Comparison of ENCODE assay signal across 22 mouse cellular contexts in the genomic region with DNA sequence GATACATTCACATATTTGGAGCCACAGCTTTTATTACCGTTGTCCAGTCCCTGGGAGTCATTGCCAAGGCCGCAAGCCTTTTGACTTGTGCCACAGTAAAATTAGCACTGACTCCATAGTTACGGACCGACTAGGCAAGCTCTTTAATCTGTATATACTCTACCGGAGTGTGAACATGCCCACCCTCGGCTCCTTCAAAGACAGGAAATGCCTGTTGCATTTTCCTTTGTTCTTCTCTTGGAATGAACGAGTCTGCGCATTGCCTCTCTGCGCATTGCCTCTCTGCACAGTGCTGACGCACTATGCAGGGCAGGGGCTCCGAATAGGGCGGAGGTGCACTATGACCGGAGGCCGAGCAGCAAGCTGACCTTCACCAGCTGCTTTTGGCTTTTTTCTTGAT.
A peak's percentile ranks its signal among the peaks of the same experiment; 100 is the strongest.
DNase-seq lines count a peak whose midpoint lies in the region; ATAC-seq and TF ChIP-seq lines count a peak whose summit lies in the region.
"Had no signal": no experiment of that assay in that cellular context is flagged by ENCODE, and none has a peak within 500 bp of the region (broad histone marks: within the 10 kb centered on the region; RNA-seq: fewer than 3 reads in every experiment).

No protein-coding gene starts in this region.

- no peak overlapping the region for H3K4me3 ChIP-seq in testis, adult 2 months (ENCODE audit: control insufficient read depth, low read depth, low read length)
- H3K4me3 ChIP-seq: embryonic facial prominence, embryonic 10.5 days; embryonic facial prominence, embryonic 13.5 days; erythroblast, embryonic 14.5 days; forebrain, embryonic 12.5 days; forebrain, embryonic 15.5 days; hindbrain, embryonic 12.5 days; hindbrain, embryonic 15.5 days had no signal

- no peak for TF ChIP-seq CTCF in testis, adult 2 months (IDR thresholded peaks at IDR 0.05; ENCODE audit: control insufficient read depth, insufficient read depth, insufficient replicate concordance, low read depth, low read length)

- H3K4me1 ChIP-seq in testis, adult 2 months (ENCODE audit: control insufficient read depth, insufficient read depth, low read length), result no peaks in the 10 kb centered on the region
- H3K4me1 ChIP-seq: embryonic facial prominence, embryonic 10.5 days; embryonic facial prominence, embryonic 13.5 days; forebrain, embryonic 12.5 days; forebrain, embryonic 15.5 days; hindbrain, embryonic 12.5 days; hindbrain, embryonic 15.5 days had no signal

- no peak for ATAC-seq in cerebellum, adult (ENCODE audit: insufficient number of reproducible peaks, low FRiP score, low TSS enrichment)
- ATAC-seq: forebrain, embryonic 15.5 days; intestine, postnatal 0 days had no signal

- H3K27ac ChIP-seq in testis, adult 2 months (ENCODE audit: control insufficient read depth, insufficient read depth, low read depth, low read length), result peak overlapping the region; percentile 53; the same call in 1 of the 2 replicates
- H3K27ac ChIP-seq: embryonic facial prominence, embryonic 10.5 days; embryonic facial prominence, embryonic 13.5 days; forebrain, embryonic 12.5 days; forebrain, embryonic 15.5 days; hindbrain, embryonic 12.5 days; hindbrain, embryonic 15.5 days had no signal

- TF ChIP-seq POLR2A in testis, adult 2 months (IDR thresholded peaks at IDR 0.05; ENCODE audit: control insufficient read depth, low read depth, low read length), result no peak

- no peaks in the 10 kb centered on the region for H3K36me3 ChIP-seq in testis, adult 2 months (ENCODE audit: control insufficient read depth, insufficient read depth, low read length)
- H3K36me3 ChIP-seq: embryonic facial prominence, embryonic 10.5 days; embryonic facial prominence, embryonic 13.5 days; forebrain, embryonic 12.5 days; forebrain, embryonic 15.5 days; hindbrain, embryonic 12.5 days; hindbrain, embryonic 15.5 days had no signal

- H3K27me3 ChIP-seq in testis, adult 2 months (ENCODE audit: control insufficient read depth, insufficient read depth, low read length), result no peaks in the 10 kb centered on the region
- H3K27me3 ChIP-seq: embryonic facial prominence, embryonic 13.5 days; forebrain, embryonic 12.5 days; forebrain, embryonic 15.5 days; hindbrain, embryonic 12.5 days; hindbrain, embryonic 15.5 days had no signal

- DNase-seq in adrenal gland, adult (ENCODE audit: inconsistent age in 2 of 2, low spot score in 1 of 2), result peak; percentile 69 to 80
- no peak for DNase-seq in adrenal gland, postnatal 4 days (ENCODE audit: low spot score in 2 of 2)
- no peak for DNase-seq in testis, postnatal 14 days (ENCODE audit: low spot score)
- DNase-seq in adrenal gland, postnatal 14 days, result peak; percentile 18
- DNase-seq in right cerebral cortex, postnatal 36 days (ENCODE audit: low spot score in 2 of 2), result no peak
- DNase-seq in urinary bladder, postnatal 10 days (ENCODE audit: low spot score), result no peak
- DNase-seq: cerebellum, adult 11 months; cerebellum, adult 2 months; cerebellum, postnatal 10 days; cerebellum, postnatal 36 days; embryo, embryonic 11 days; gastrocnemius, postnatal 25 days had no signal

Comparison
In these comparisons a context has a peak if more than half of its experiments do, and no peak if none do; other contexts are left out.
1. DNase-seq: peak in adrenal gland, adult (2 of 2) and adrenal gland, postnatal 14 days (single experiment); none in adrenal gland, postnatal 4 days (0 of 2), testis, postnatal 14 days (single experiment), right cerebral cortex, postnatal 36 days (0 of 2) and urinary bladder, postnatal 10 days (single experiment).